Mouse (Mus musculus) ES-Bruce4 (cell line): ENCODE data around the gene Ywhae. TPM values are rescaled to one million over a fixed set of nuclear protein-coding genes. Genes with fewer than 3 reads are reported as not detected.

Experiments used
- H3K27ac ChIP-seq: 2 replicates; pipeline ENCODE4 v1.5.1; 2012; ENCODE audit warnings: low read length, inconsistent platforms; ENCODE audit not compliant: insufficient read depth
- H3K27me3 ChIP-seq: 2 replicates; pipeline ENCODE4 v1.6.1; 2012; ENCODE audit warnings: mild to moderate bottlenecking, low read length, inconsistent platforms; ENCODE audit not compliant: control insufficient read depth, poor library complexity, insufficient read depth, severe bottlenecking
- H3K36me3 ChIP-seq: 2 replicates; pipeline ENCODE4 v1.6.1; 2012; ENCODE audit warnings: inconsistent platforms, mild to moderate bottlenecking, low read length, moderate library complexity; ENCODE audit not compliant: control insufficient read depth, poor library complexity, insufficient read depth, severe bottlenecking
- H3K4me1 ChIP-seq: one replicate; pipeline ENCODE4 v1.8.1; 2011; ENCODE audit warnings: low read length; ENCODE audit not compliant: control insufficient read depth, insufficient read depth
- H3K4me3 ChIP-seq: 2 replicates; pipeline ENCODE4 v1.5.1; 2011; ENCODE audit warnings: low read depth, mild to moderate bottlenecking, low read length
- H3K9ac ChIP-seq: 2 replicates; pipeline ENCODE4 v1.6.1; 2012; ENCODE audit warnings: low read depth, mild to moderate bottlenecking, inconsistent platforms; ENCODE audit not compliant: poor library complexity, severe bottlenecking
- H3K9me3 ChIP-seq: replicated peaks from 2 replicates; pipeline ENCODE4 v1.6.1; 2012; ENCODE audit warnings: mild to moderate bottlenecking, low read length, inconsistent platforms; ENCODE audit not compliant: control insufficient read depth, poor library complexity, insufficient read depth, severe bottlenecking
- CTCF ChIP-seq: IDR thresholded peaks from one replicate; pipeline ENCODE4 v1.8.1; 2011; ENCODE audit warnings: low read depth, low read length
- EP300 ChIP-seq: IDR thresholded peaks from 2 replicates; pipeline ENCODE4 v1.6.1; 2011; ENCODE audit warnings: low read depth, low read length; ENCODE audit not compliant: insufficient read depth
- POLR2A ChIP-seq: IDR thresholded peaks from one replicate; pipeline ENCODE4 v1.8.1; 2011; ENCODE audit warnings: low read length; ENCODE audit not compliant: insufficient read depth
- polyA plus RNA-seq: library from polyadenylated mRNA; stranded (reverse); fragments of >200 nt; gene quantifications from 2 replicates; pipeline ENCODE4 v1.2.4, GENCODE M21; 2011; ENCODE audit warnings: low read depth; ENCODE audit not compliant: missing spikeins, insufficient read depth, insufficient read length

Gene Ywhae
- polyA plus RNA-seq, 1 experiment = 1,367 TPM

- Histone ChIP-seq H3K9ac (no peak overlapping the region), H3K4me1 (peaks cover 14% of the 10 kb centered on the region), H3K27ac (no peak overlapping the region), H3K27me3 (no peaks in the 10 kb centered on the region), H3K4me3 (no peak overlapping the region), H3K9me3 (no peaks in the 10 kb centered on the region), H3K36me3 (peaks cover 44% of the 10 kb centered on the region)
- TF ChIP-seq CTCF (no peak), EP300 (no peak), POLR2A (no peak)
Measured at GRCm38 (mm10) chr11:75744761-75745160, 12.1 kb downstream of the Ywhae start.

GRCm38 (mm10) chr11:75750537-75750936 lies 17.9 kb downstream of the Ywhae start:
- H3K36me3 ChIP-seq = peaks cover 60% of the 10 kb centered on the region
- no peak overlapping the region for H3K27ac ChIP-seq
- no peaks in the 10 kb centered on the region for H3K9me3 ChIP-seq
- no peak overlapping the region for H3K9ac ChIP-seq
- no peak overlapping the region for H3K4me3 ChIP-seq
- no peaks in the 10 kb centered on the region for H3K27me3 ChIP-seq
- H3K4me1 ChIP-seq = peaks cover 11% of the 10 kb centered on the region
- TF ChIP-seq EP300 (no peak), POLR2A (no peak), CTCF (no peak)

DNA sequence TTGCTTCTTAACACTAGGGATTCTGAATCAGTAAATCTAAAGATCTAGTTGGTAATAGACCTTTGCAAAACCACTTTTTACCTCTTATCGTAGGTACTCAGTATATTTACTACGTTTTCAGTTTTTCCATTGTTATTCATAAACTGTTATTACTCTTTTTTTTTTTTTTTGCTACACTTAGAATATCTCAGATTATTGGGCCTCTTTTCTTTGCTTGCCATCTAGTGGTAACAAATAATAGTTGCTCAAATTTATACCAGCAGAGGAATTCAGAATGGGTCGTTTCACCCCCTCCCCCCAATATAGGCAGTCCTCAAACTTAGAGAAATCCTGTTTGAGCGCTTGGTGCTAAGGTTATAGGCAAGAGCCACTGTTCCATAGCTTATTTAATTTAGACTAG lies 18.4 kb downstream of the Ywhae start:
- Histone ChIP-seq H3K4me1 (peaks cover 11% of the 10 kb centered on the region), H3K36me3 (peaks cover 64% of the 10 kb centered on the region), H3K27me3 (no peaks in the 10 kb centered on the region), H3K9ac (no peak overlapping the region), H3K27ac (peak overlapping the region; percentile 28; the same call in 1 of the 2 replicates), H3K4me3 (no peak overlapping the region), H3K9me3 (no peaks in the 10 kb centered on the region)
- no peak for TF ChIP-seq POLR2A
- no peak for TF ChIP-seq EP300
- TF ChIP-seq CTCF = no peak

GRCm38 (mm10) chr11:75756687-75757086 lies 24.0 kb downstream of the Ywhae start:
- Histone ChIP-seq H3K4me3 (no peak overlapping the region), H3K9ac (no peak overlapping the region), H3K9me3 (no peaks in the 10 kb centered on the region), H3K27me3 (no peaks in the 10 kb centered on the region), H3K4me1 (peaks cover 1% of the 10 kb centered on the region), H3K36me3 (peaks cover 85% of the 10 kb centered on the region), H3K27ac (no peak overlapping the region)
- TF ChIP-seq CTCF (no peak), POLR2A (no peak), EP300 (no peak)

GRCm38 (mm10) chr11:75758553-75758952 lies 25.9 kb downstream of the Ywhae start:
- H3K9ac ChIP-seq = no peak overlapping the region
- H3K27ac ChIP-seq = no peak overlapping the region
- no peak for TF ChIP-seq EP300
- TF ChIP-seq POLR2A = no peak
- TF ChIP-seq CTCF = no peak
- no peak overlapping the region for H3K4me3 ChIP-seq
- no peaks in the 10 kb centered on the region for H3K27me3 ChIP-seq
- peaks cover 75% of the 10 kb centered on the region for H3K36me3 ChIP-seq
- peaks cover 1% of the 10 kb centered on the region for H3K4me1 ChIP-seq
- no peaks in the 10 kb centered on the region for H3K9me3 ChIP-seq

- H3K27ac ChIP-seq = no peak overlapping the region
- H3K27me3 ChIP-seq = no peaks in the 10 kb centered on the region
- peaks cover 74% of the 10 kb centered on the region for H3K36me3 ChIP-seq
- no peak for TF ChIP-seq POLR2A
- no peak for TF ChIP-seq EP300
- no peak for TF ChIP-seq CTCF
- H3K9ac ChIP-seq = no peak overlapping the region
- no peaks in the 10 kb centered on the region for H3K9me3 ChIP-seq
- no peak overlapping the region for H3K4me3 ChIP-seq
- no peaks in the 10 kb centered on the region for H3K4me1 ChIP-seq
Measured at GRCm38 (mm10) chr11:75760785-75761184, 28.1 kb downstream of the Ywhae start.

- Histone ChIP-seq H3K9me3 (no peaks in the 10 kb centered on the region), H3K4me1 (no peaks in the 10 kb centered on the region), H3K27ac (no peak overlapping the region), H3K36me3 (peaks cover 69% of the 10 kb centered on the region), H3K4me3 (no peak overlapping the region), H3K27me3 (no peaks in the 10 kb centered on the region), H3K9ac (no peak overlapping the region)
- no peak for TF ChIP-seq CTCF
- TF ChIP-seq EP300 = no peak
- no peak for TF ChIP-seq POLR2A
Measured at GRCm38 (mm10) chr11:75762708-75763107, 30.0 kb downstream of the Ywhae start.
